Mouse (Mus musculus) embryonic facial prominence, embryonic 12.5 days (tissue): ENCODE measurements around the gene Ctsd. TPM values are rescaled to one million over a fixed set of nuclear protein-coding genes. Genes with fewer than 3 reads are reported as not detected.

Experiments
- ATAC-seq: fragments of 200-750 bp; cut with Nextera tagmentation; 2 replicates; pipeline ENCODE4 v1.8.0; 2017; ENCODE audit not compliant: insufficient number of reproducible peaks, insufficient read depth, low FRiP score, low TSS enrichment
- H3K27ac ChIP-seq: fragments of 300-500 bp; sonication (generic); 2 replicates; pipeline ENCODE4 v1.5.1; 2016; ENCODE audit warnings: mild to moderate bottlenecking
- H3K27me3 ChIP-seq: fragments of 300-500 bp; sonication (generic); 2 replicates; pipeline ENCODE4 v1.6.1; 2016; ENCODE audit warnings: mild to moderate bottlenecking, moderate library complexity
- H3K36me3 ChIP-seq: fragments of 300-500 bp; sonication (generic); 2 replicates; pipeline ENCODE4 v1.6.1; 2016; ENCODE audit warnings: mild to moderate bottlenecking
- H3K4me1 ChIP-seq: fragments of 300-500 bp; sonication (generic); 2 replicates; pipeline ENCODE4 v1.6.1; 2016
- H3K4me2 ChIP-seq: fragments of 300-500 bp; sonication (generic); replicated peaks from 2 replicates; pipeline ENCODE4 v1.6.1; 2016; ENCODE audit warnings: mild to moderate bottlenecking, moderate library complexity
- H3K4me3 ChIP-seq: fragments of 300-500 bp; sonication (generic); 2 replicates; pipeline ENCODE4 v1.5.1; 2016; ENCODE audit warnings: mild to moderate bottlenecking
- H3K9ac ChIP-seq: fragments of 300-500 bp; sonication (generic); 2 replicates; pipeline ENCODE4 v1.6.1; 2016; ENCODE audit warnings: mild to moderate bottlenecking, moderate library complexity
- H3K9me3 ChIP-seq: fragments of 300-500 bp; sonication (generic); 2 replicates; pipeline ENCODE4 v1.6.1; 2016; ENCODE audit warnings: mild to moderate bottlenecking, moderate library complexity
- WGBS: fragments of 180-500 bp; shearing (Covaris S2); methylation state at CpG from one replicate; pipeline ENCODE4 v1.1.7; 2016; 5-methylcytosine and 5-hydroxymethylcytosine counted together
- polyA plus RNA-seq: library from polyadenylated mRNA; unstranded; fragments of >200 nt; fragmentation: Nextera tagmentation; extraction: Ambion mirVana; gene quantifications from 2 replicates; pipeline ENCODE4 v1.2.1, GENCODE M21; 2016

The Ctsd gene
- polyA plus RNA-seq, 1 experiment from 2014 or later, result 208 TPM

DNA sequence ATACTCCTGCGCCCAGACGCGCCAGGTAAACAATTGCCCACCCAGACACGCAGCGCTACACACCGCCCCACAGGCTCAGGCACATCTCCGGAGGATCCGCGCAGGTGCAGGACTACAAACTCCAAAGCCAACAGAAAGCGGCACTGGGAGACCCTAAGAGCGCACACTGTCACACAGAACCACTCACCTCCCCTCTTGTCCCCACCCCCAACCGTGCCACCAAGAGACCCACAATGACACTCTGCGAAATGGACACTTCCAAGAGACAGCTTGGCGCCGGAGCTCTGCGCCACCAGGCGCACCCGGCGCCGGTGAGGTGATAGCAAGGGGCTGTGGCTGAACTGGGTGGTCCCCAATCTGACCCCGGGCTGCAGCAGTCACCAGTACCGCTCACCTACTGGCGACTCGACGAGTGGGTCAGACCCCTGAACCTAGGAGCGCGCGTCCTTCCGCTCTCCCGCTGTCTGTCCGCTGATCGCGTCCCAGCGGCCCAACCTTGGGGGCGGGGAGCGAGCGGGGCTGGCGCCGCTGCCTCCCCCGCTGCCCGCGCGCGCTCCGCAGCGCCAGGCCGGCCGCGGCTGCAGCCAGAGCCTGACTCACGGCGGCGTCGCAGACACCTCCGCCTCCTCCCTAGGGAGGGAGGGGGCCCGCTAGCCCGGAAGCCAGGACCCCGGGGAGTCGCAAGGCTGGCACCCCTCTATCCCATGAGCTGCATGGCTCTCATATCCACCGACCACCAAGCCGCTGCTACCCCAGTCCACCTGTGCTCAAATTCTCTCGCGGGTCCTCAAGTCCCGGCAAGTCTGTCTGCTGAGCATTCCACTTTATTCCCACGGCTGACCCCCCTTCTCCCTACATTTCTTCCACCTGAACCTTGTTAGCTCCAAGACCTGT is 15.8 kb downstream of the Ctsd start:
- Histone ChIP-seq H3K9ac (peak overlapping the region; percentile 56), H3K4me3 (peak overlapping the region; percentile 44), H3K9me3 (no peaks in the 10 kb centered on the region), H3K27me3 (peaks cover 46% of the 10 kb centered on the region), H3K4me2 (peak overlapping the region; percentile 83), H3K4me1 (peaks cover 20% of the 10 kb centered on the region; the same call in 1 of the 2 replicates), H3K27ac (no peak overlapping the region), H3K36me3 (peaks cover 17% of the 10 kb centered on the region)
- 0 out of 2 replicates have a peak, but pooled peaks have one; percentile 16 for ATAC-seq
- 2% methylated on average over 63 of the region's 64 CpGs for WGBS

DNA sequence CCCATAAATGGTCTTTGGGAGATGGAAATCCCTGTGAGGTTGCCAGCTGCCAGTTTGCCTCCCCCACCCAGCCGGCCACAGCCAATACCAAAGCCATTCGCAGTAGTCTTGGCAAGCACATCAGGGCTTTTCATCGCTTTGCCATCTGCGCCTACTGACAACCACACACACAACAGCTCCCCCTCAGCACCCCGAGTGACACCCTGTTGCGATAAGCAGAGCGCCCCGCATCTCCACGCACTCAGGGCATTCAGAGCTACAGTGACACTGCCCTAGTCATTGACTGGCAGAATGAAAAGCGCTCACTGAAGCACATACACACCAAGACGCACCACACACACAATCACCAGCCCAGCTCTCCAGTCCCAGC is 16.5 kb downstream of the Ctsd start:
- H3K4me3 ChIP-seq, result peak overlapping the region; percentile 44
- no peak for ATAC-seq
- WGBS, result 23% methylated on average over 11 of the region's 11 CpGs
- peaks cover 46% of the 10 kb centered on the region for H3K27me3 ChIP-seq
- peaks cover 10% of the 10 kb centered on the region for H3K36me3 ChIP-seq
- 0 out of 2 replicates have a peak overlapping the region, but pooled peaks have one; percentile 56 for H3K9ac ChIP-seq
- no peaks in the 10 kb centered on the region for H3K9me3 ChIP-seq
- peak overlapping the region; percentile 83 for H3K4me2 ChIP-seq
- H3K4me1 ChIP-seq, result peaks cover 20% of the 10 kb centered on the region; the same call in 1 of the 2 replicates
- no peak overlapping the region for H3K27ac ChIP-seq

DNA sequence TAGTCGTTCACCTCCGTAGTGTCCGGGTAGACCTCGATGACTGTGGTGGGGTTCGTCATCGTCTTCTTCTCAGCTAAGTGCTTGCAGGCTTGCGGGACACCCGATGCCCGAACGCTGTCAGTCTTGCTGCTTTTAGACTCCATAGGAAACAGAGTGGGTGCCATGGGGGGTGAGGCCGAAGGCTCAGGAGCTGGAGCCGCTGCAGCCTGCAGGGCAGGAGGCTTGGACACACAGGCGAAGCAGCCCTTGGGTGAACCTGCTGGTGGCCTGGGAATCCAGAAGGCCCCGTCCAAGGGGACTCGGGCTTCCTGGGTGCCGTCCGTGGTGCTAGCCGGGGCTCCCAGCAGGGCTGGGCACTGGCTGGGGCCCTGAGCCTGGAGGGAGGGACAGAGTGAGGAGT is 16.9 kb downstream of the Ctsd start:
- no peaks in the 10 kb centered on the region for H3K9me3 ChIP-seq
- peaks cover 20% of the 10 kb centered on the region; the same call in 1 of the 2 replicates for H3K4me1 ChIP-seq
- H3K27me3 ChIP-seq, result peaks cover 46% of the 10 kb centered on the region
- no peak overlapping the region for H3K27ac ChIP-seq
- no peak overlapping the region for H3K4me3 ChIP-seq
- no peak for ATAC-seq
- H3K36me3 ChIP-seq, result peaks cover 6% of the 10 kb centered on the region; the same call in 1 of the 2 replicates
- H3K9ac ChIP-seq, result no peak overlapping the region
- H3K4me2 ChIP-seq, result peak overlapping the region; percentile 13; the same call in 1 of the 2 replicates
- 80% methylated on average over 18 of the region's 18 CpGs for WGBS

DNA sequence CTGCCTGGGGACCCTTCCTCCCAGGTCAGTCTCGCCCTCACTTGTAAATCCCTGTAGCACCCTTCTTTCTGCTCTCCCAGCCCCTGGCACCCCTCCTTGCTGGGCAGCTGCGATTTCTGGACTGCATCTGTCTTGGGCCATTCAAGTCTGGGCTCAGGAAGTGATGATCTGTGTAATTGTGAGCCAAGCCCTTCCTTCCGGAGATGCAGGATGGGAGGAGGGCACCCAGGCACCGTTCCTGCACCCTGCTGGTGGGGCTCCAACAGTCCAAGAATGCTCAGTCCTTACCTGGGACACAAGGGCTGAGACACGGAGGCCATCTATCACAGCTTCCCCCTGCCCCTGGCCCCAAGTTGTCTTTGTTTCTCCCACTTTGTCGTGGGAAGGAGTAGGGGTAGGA is 18.0 kb downstream of the Ctsd start:
- no peak for ATAC-seq
- no peak overlapping the region for H3K9ac ChIP-seq
- H3K27ac ChIP-seq, result no peak overlapping the region
- 70% methylated on average over 6 of the region's 6 CpGs for WGBS
- no peak overlapping the region for H3K4me2 ChIP-seq
- peaks cover 20% of the 10 kb centered on the region; the same call in 1 of the 2 replicates for H3K4me1 ChIP-seq
- H3K27me3 ChIP-seq, result peaks cover 46% of the 10 kb centered on the region
- H3K9me3 ChIP-seq, result no peaks in the 10 kb centered on the region
- no peak overlapping the region for H3K4me3 ChIP-seq
- H3K36me3 ChIP-seq, result no peaks in the 10 kb centered on the region

DNA sequence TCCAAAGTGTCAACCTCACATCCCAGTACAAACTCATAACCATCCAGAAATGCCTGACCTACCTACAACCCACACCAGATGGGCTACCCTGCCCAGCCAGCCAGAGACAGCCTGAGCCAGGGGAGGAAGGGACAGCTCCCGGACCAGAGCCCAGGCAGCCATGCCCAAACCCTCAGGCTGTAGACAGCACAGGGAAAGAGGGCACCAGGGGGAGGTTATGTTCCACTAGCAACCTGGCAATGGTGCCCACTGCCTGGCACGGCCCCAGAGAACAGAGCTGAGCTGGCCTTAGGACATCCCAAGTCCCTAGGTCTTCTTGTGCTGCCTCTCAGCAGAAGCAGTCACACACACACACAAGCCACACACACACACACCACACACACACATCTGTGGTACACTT is 19.0 kb downstream of the Ctsd start:
- Histone ChIP-seq H3K4me3 (no peak overlapping the region), H3K4me2 (no peak overlapping the region), H3K9me3 (no peaks in the 10 kb centered on the region), H3K9ac (no peak overlapping the region), H3K27me3 (peaks cover 46% of the 10 kb centered on the region), H3K4me1 (peaks cover 17% of the 10 kb centered on the region; the same call in 1 of the 2 replicates), H3K27ac (no peak overlapping the region), H3K36me3 (no peaks in the 10 kb centered on the region)
- ATAC-seq, result no peak
- WGBS, result 73% methylated on average over 2 of the region's 2 CpGs

DNA sequence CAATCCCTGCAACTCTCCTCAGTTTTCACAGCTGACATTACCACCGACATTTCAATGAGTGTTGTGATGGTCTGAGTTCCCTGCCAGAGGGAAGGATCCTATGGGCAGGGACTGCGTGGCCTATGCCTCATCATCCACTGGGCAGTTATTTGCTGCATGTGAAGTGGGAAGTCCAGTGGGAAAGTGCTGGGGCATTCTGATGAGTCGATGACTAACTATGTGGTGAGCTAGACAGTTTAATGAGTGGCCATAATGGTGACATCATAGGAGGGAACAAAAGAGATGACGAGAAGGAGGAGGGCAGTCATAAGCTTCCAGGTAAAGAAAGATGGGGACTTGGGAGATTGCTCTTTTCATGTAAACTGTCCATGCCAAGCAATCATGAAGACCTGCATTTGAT is 24.7 kb downstream of the Ctsd start:
- H3K9ac ChIP-seq, result no peak overlapping the region
- WGBS, result 78% methylated on average over 4 of the region's 4 CpGs
- ATAC-seq, result no peak
- no peak overlapping the region for H3K4me3 ChIP-seq
- H3K36me3 ChIP-seq, result no peaks in the 10 kb centered on the region
- no peaks in the 10 kb centered on the region for H3K9me3 ChIP-seq
- H3K27me3 ChIP-seq, result peaks cover 3% of the 10 kb centered on the region; the same call in 1 of the 2 replicates
- no peak overlapping the region for H3K27ac ChIP-seq
- no peaks in the 10 kb centered on the region for H3K4me1 ChIP-seq
- no peak overlapping the region for H3K4me2 ChIP-seq

DNA sequence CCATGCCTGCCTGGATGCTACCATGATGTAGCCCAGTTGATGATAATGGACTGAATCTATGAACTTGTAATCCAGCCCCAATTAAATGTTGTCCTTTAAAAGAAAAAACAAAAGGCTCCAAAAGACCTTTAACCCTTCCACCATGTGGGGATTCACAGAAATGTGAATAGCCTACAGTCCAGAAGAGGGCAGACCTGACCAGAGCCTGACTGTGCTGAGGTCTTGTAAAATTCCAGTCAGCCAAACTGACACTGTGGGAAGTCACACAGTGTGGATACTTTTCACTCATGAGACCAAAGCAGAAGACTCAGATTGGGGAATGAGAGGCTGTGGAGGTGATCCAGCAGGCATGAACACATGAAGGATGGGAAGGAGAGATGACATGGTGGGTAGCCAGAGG is 27.1 kb downstream of the Ctsd start:
- no peak overlapping the region for H3K4me3 ChIP-seq
- H3K36me3 ChIP-seq, result no peaks in the 10 kb centered on the region
- H3K27ac ChIP-seq, result no peak overlapping the region
- peaks cover 3% of the 10 kb centered on the region; the same call in 1 of the 2 replicates for H3K27me3 ChIP-seq
- H3K9ac ChIP-seq, result no peak overlapping the region
- 0 out of 2 replicates have a peak, but pooled peaks cover 3% of the 10 kb centered on the region for H3K4me1 ChIP-seq
- no peak overlapping the region for H3K4me2 ChIP-seq
- no peaks in the 10 kb centered on the region for H3K9me3 ChIP-seq
- ATAC-seq, result no peak

DNA sequence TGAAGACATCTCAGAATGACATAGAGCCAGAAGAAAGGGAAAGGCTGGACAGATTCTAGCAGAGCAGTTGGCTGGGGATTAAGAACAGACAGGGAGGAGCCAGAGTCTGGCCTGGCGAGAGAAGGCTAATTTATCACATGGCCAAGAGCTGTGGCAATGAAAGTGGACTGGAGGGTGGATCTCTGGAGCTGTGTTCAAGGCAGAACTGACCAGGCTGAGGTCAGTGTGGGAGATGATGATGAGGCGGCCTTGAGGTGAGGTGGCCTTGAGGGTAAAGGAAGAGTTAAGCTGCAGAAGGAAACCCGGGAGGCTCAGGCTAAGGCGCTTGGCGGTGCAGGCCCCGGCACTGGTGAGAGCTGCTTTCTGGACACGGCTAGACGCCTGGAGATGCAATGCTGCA is 28.7 kb downstream of the Ctsd start:
- no peak overlapping the region for H3K9ac ChIP-seq
- ATAC-seq, result no peak
- no peaks in the 10 kb centered on the region for H3K9me3 ChIP-seq
- 0 out of 2 replicates have a peak, but pooled peaks cover 3% of the 10 kb centered on the region for H3K4me1 ChIP-seq
- no peaks in the 10 kb centered on the region for H3K36me3 ChIP-seq
- WGBS, result 77% methylated on average over 8 of the region's 8 CpGs
- no peak overlapping the region for H3K27ac ChIP-seq
- no peak overlapping the region for H3K4me2 ChIP-seq
- H3K27me3 ChIP-seq, result peaks cover 3% of the 10 kb centered on the region; the same call in 1 of the 2 replicates
- H3K4me3 ChIP-seq, result no peak overlapping the region

DNA sequence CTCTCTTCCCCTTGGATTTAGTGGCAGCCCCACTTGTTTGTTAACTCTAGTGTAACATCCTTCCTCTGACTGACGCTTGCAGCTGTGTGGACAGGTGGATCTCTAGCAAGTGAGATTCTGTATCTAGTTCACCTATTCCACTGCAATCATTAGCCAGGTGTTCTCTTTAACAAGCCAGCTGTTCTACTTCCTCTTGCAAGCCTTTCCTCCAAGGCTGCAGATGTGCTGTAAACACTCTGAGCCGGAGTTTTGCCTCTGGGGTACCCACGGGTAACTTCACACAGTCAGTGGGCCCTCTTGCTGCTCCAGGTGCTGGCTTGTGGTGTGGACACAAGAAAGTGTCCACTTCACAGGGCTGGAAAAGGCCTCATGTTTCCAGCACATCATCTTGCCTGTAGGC is 30.3 kb downstream of the Ctsd start:
- 0 out of 2 replicates have a peak, but pooled peaks cover 3% of the 10 kb centered on the region for H3K4me1 ChIP-seq
- H3K9me3 ChIP-seq, result no peaks in the 10 kb centered on the region
- H3K27me3 ChIP-seq, result peaks cover 3% of the 10 kb centered on the region; the same call in 1 of the 2 replicates
- H3K27ac ChIP-seq, result no peak overlapping the region
- no peaks in the 10 kb centered on the region for H3K36me3 ChIP-seq
- 78% methylated on average over 3 of the region's 3 CpGs for WGBS
- no peak for ATAC-seq
- H3K4me3 ChIP-seq, result no peak overlapping the region
- H3K9ac ChIP-seq, result no peak overlapping the region
- no peak overlapping the region for H3K4me2 ChIP-seq

DNA sequence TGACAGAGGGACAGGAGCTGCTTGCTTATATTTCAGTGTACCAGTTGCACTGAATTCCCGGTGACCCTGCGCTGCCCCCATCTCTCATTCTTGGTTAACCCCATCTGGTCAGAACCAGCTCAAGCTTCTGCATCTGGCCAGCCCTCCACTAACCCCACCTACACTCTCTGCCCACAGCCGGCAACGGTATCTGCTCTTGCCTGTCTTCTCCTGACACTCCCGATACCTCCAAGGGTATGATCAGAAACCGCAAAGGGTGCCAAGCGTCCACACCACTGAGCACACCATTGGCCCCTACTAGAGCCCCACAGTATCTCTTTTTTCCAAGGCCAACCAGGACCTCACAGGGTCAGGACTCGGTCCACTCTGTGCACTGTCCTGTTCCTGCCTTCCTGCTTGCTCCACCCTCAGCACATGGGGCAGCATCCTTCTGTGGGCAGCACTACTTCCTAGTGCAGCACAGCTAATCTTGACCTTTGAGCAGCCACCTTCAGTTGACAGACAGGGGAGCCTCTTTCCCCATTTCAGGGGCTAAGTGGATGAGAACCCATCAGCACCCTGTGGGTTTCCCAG is 33.1 kb downstream of the Ctsd start:
- H3K27ac ChIP-seq, result no peak overlapping the region
- peak; percentile 26; the same call in 1 of the 2 replicates for ATAC-seq
- no peaks in the 10 kb centered on the region for H3K9me3 ChIP-seq
- no peak overlapping the region for H3K4me3 ChIP-seq
- H3K36me3 ChIP-seq, result no peaks in the 10 kb centered on the region
- 66% methylated on average over 8 of the region's 8 CpGs for WGBS
- peaks cover 11% of the 10 kb centered on the region; the same call in 1 of the 2 replicates for H3K4me1 ChIP-seq
- H3K4me2 ChIP-seq, result no peak overlapping the region
- H3K27me3 ChIP-seq, result no peaks in the 10 kb centered on the region
- no peak overlapping the region for H3K9ac ChIP-seq

DNA sequence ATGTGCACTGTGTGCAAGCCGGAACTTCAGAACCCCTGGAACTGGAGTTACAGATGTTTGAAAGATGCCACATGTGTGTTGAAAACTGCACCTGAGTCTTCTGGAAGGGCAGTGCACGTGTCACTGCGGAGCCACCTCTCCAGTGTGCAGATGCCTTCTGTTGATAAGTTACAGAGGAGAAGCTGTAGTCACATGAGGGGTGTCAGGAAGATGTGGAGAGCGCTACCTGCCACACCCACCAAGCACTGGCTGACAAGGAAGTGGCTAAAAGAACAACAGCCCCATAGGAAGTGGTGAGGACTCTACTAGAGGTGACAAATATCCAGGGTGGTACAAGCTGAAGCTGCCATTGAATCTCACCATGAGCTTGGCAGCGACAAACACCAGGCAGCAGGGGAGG is 34.0 kb downstream of the Ctsd start:
- Histone ChIP-seq H3K9me3 (no peaks in the 10 kb centered on the region), H3K9ac (no peak overlapping the region), H3K27me3 (no peaks in the 10 kb centered on the region), H3K27ac (no peak overlapping the region), H3K4me3 (no peak overlapping the region), H3K4me2 (no peak overlapping the region), H3K36me3 (no peaks in the 10 kb centered on the region), H3K4me1 (peaks cover 11% of the 10 kb centered on the region)
- ATAC-seq, result no peak
- WGBS, result 72% methylated on average over 5 of the region's 5 CpGs

DNA sequence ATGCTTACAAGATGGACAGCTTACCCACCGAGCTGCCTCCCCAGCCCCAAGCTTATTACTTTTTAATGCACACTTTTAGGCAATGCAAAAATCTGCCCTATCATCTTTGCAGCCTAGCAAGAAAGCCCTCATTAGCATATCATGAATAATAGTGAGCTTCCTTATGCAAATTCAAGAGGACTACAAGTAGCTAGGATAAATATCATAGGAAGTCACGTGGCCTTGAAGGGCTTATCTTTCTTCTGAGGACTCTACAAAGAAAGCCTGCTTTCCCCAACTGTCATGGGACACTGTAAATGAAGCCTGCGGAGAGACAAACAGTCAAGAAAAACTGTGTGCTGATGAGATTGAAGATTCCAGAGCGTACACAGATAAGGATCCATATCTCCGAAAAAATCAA is 36.3 kb downstream of the Ctsd start:
- H3K4me2 ChIP-seq, result no peak overlapping the region
- H3K36me3 ChIP-seq, result no peaks in the 10 kb centered on the region
- H3K4me1 ChIP-seq, result peaks cover 8% of the 10 kb centered on the region
- WGBS, result 77% methylated on average over 5 of the region's 5 CpGs
- no peaks in the 10 kb centered on the region for H3K27me3 ChIP-seq
- no peaks in the 10 kb centered on the region for H3K9me3 ChIP-seq
- no peak overlapping the region for H3K9ac ChIP-seq
- H3K4me3 ChIP-seq, result no peak overlapping the region
- ATAC-seq, result no peak
- H3K27ac ChIP-seq, result no peak overlapping the region
